Mouse (Mus musculus): ENCODE measurements at regions not wholly inside any gene's neighbourhood (a gene's known extent, or its start where the extent isn't known, plus 50 kb on each side); places are given as distances from the start of the nearest gene placed in this dataset.
"Not testable (repeated sequence)": the region's sequence is repeated elsewhere in the genome, so short reads cannot be mapped to it uniquely, and the experiment has no call there.

DNA sequence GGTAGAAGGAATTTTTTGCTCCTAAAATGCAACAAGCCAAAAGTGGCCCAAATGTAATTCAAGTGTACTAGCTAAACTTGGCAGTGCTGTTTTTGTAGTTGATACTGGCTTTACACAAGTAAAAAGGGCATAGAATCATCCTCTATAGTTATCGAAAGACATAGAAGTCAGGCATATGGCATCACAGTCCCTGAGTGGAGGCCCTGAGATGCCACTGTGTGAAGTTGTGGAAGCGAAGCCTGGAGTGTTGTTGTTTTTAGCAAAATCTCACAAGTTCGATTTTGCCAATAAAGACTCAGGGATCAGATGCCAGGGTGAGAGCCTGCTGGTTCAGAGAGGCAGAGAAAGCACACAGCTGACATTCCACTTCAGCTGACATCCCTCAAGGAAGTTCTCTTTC, 121.6 kb upstream of the C9orf72 start:
- DNase-seq (ENCODE audit: low spot score) = no peak

DNA sequence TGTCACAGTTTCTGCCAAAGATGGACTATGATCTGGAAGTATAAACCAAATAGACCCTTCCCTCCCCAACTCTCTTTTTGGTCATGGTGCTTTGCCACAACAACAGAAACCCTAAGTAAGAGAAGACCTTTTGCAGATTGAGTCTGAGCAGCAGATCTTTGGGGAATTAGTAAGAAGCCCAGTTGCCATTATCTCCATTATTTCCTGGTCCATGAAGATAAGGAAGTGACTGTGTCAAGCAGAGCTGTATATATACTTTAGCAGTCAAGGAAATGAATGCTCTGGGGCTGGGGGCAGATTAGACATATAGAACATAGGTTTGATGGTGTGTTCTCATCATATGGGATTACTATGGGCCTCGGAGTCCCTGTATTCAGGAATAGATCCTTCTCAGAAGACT, 117.8 kb upstream of the C9orf72 start:
- DNase-seq (ENCODE audit: low spot score) = no peak

DNA sequence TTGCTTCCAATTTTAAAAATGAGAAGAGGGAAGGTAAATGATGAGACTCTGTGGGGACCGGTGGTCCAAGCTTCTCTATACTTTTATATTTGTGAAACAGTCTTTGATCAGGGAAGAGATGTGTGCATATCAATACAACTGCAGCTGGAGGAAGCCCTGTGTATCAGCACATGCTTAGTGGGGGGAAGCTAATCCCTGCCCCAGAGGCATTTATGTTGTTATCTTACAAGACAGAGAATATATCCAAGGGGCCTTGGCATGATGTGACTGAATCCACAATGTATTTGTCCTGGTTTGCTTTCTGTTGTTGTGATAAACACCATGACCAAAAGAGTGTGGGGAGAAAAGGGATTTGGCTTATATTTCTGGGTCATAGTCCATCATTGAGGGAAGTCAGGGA, 105.2 kb upstream of the C9orf72 start:
- DNase-seq (ENCODE audit: low spot score) = no peak

DNA sequence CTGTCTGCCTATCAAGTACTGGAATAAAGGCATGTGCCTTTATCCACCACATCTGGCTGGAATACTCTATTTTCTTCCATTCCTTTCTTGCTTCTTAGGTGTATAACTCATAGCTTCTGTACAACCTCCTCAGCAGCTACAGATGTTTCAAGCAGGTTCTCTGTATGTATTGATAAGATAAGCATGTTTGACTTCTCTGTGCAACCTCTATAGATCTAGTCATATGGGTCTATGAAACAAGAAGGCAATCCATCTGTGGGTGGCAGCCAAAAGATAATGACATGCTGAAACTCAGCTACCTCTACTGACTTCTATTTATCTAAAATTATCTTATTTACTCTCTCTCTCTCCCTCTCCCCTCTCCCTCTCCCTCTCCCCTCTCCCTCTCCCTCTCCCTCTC, 99.3 kb upstream of the C9orf72 start:
- DNase-seq (ENCODE audit: low spot score) = no peak

DNA sequence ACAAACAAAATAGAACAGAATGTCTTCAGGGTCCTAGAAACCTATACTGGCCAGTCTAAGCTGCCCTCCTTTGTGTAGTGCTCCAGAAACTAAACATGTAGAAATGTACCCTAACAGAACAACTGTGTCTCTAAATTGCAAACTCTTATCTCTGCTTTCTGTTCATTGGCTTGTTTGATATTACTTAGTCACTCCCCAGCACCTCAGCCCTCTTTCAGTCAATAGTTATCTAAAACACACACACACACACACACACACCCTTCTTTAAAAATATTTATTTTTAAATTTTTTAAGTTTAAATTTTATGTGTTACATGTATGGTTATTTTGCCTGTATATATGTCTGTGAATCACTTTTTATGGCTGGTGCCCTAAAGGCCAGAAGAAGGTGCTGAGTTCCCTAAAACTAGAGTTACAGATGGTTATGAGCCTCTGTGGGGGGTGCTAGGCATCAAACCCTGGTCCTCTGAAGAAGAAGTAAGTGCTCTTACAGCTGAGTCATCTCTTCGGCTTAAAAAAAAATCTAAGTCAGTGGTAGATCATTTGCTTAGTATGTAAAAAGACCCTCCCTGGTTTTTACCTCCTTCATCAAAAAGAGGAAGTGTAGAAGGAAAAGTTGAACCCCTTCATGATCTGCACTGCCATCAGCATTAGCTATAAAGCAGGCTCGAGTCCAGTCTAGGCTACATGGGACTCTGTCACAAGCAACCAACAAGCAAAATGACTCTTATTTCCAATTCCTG, 96.6 kb upstream of the C9orf72 start:
- no peak for DNase-seq (ENCODE audit: low spot score)

DNA sequence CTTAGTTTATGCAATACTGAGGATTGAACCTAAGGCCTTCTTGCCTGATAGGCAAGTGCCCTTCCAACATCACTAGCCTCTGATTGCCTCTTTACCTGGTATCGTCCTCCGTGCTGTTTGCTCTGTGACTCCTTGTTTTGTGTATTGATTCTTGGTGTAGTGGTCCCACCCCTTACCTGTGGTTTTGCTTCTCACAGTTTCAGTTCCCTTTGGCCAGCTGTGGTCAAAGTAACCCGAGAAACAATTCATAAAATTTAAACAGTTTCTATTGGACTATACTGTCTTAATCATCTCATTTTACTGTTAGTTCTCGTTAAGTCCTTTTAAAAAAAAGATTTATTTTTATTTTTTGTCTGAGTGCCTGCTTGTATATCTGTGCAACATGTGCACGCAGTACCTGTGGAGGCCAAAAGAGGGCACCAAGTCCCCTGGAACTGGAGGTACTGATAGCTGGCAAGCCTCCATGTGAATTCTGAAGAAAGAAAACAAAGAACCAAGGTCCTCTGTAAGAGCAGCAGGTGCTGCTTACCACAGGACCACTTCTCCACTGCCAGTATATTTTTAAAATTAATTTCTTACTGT, 84.5 kb upstream of the C9orf72 start:
- DNase-seq (ENCODE audit: low spot score) = peak; percentile 11

DNA sequence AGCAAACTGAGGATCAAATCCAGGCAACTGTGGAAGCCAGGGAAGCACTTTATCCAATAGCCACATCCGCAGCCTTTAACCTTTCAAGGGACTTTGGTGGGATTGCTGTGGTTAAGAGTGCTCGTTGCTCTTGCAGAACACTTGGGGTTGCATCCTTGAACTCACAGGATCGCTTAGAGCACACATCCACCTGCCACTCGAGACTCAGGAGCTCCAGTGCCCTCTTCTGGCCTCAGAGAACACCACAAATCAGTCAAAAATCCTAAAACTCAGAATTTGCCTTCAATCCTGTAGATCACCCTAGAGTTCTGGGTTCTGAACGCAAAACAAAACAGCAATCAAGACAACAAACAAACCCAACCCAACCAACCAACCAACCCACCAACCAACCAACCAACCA, 82.2 kb upstream of the C9orf72 start:
- DNase-seq (ENCODE audit: low spot score) = no peak

DNA sequence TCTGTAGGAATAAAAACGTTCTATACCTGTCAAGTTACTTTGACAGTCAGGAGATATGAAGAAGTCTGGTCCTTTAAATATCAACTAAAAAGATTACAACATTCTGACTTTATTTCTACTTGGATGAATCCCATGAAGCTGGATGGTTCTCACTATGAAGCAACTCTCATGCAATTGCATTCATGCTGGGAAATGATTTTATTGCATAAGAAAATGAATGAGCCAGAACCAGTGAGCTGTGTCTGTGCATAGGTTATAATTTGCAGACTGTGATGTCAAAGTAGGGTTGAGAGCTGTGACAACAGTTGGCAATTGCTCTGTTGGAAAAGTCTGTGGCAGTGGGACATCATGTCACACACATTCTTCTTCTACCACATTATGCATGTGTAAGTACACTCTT, 79.2 kb upstream of the C9orf72 start:
- DNase-seq (ENCODE audit: low spot score) = no peak

DNA sequence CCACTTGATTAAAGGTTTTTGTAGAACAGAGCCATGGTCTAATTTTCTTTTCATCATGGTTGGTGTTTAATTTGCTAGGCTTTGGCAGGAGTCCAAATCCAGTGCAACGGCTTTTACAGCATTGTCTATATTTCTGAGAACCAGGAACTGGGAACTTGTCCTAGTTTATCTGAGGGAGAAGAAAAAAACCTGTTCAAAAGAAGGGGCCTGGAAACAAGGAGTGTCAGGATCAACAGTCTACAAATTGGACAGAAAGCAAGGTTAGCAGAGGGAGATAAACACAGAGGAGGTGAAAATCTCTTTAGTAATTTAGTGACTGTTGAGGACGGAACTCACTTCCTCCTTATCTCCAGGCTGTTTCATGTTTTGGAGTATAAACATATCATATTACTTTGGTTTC, 74.9 kb upstream of the C9orf72 start:
- DNase-seq (ENCODE audit: low spot score) = no peak

DNA sequence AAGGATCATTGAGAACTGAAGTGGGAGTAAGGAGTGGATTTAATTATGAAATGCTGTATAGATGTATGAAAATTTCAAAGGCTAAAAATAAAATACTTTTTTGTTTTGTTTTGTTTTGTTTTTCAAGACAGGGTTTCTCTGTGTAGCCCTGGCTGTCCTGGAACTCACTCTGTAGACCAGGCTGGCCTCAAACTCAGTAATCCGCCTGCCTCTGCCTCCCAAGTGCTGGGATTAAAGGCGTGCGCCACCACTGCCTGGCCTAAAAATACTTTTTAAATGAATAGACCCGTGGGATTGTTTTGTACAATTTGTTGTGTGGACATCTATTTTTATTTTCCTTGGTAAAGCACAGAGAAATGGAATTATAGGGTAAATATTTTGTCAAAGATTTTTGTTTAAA, 74.4 kb upstream of the C9orf72 start:
- not testable (repeated sequence) for DNase-seq (ENCODE audit: low spot score)

DNA sequence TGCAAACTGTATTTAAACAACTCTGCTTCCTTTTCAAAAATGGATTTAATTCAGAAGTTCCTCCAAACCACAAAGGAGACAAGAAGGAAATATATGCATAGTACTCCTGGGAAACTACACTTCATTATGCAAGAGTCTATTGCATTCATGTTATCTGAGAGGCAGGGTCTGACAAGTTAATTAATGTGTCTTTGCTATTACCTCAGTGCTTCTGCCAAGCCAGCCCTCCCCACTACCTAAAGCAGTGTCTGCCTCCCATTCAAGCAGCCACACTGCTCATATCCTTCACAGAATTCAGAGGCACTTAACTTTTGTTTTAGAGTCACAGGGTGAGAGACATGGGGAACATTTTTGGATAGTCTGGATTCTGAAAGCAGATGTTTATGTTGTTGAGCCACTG, 58.6 kb upstream of the C9orf72 start:
- DNase-seq (ENCODE audit: low spot score) = no peak
